Mouse (Mus musculus) cerebellum, postnatal 4 days (tissue): Measurements from ENCODE around the gene Rbfox3.

Source experiments
- DNase-seq, 2 experiments: peaks; one replicate each; pipeline ENCODE4 v3.0.0; 2022; ENCODE audit warnings: low spot score in 2 of 2, mixed read lengths in 1 of 2

Rbfox3 gene

DNA sequence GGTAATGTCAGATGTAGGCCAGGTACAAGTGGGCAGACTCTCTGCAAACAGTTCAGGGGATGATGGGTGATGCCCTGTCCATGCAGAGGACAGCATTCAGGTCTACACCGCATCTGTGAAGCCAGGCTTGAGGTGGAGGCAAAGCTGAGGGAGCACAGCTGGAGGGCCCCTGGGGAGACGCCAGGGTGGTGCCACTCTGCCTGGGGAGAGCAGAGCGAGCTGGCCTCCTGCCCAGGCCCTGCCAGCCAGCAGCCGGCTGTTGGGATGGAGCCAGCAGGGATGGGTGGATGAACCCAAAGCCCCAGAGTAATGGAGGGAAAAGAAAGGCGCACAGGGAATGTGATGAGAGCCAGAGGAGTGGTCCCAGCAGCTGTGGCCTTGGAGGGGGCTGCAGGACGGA lies 399.5 kb downstream of the Rbfox3 start:
- DNase-seq, result peak in 1 of 2 experiments; percentile 53

DNA sequence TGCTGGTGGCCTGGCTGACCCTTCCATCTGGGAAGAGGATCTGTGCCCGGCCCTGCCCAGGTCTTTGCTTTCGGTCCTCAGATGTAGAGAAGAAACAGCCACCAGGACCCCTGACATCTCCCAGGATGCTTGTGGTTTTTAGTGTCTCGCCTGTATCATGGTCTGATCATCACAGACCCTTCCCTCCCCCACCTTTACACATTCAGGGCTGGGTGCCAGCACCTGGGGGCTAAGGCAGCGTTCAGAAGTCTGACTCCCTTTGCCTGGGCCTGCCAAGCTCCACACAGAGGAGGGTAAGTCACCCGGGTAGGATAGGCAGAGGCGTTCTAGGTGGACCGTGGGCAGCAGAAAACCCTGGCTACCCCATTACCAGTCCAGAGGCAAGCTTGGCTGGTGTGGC lies 403.1 kb downstream of the Rbfox3 start:
- no peak for DNase-seq

DNA sequence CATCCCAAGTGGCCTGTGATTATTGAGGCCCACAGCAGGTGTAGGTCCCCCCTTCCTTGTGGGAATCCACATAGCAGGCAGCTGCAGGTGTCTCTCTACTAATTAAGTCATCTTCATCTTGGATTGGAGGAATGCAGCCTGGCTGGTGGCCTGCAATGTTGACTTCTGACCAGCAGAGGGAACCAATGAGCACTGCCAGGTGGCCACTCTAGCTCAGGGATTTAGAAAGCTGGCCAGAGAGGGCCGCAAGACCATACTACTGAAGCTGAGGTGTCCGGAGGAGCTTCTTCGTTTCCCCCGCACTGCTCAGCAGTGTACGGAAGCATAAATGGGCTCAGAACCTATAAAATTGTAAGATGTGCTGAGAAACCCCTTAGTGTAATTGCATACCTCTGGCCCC lies 403.5 kb downstream of the Rbfox3 start:
- peak; percentile 81 to 88 for DNase-seq

DNA sequence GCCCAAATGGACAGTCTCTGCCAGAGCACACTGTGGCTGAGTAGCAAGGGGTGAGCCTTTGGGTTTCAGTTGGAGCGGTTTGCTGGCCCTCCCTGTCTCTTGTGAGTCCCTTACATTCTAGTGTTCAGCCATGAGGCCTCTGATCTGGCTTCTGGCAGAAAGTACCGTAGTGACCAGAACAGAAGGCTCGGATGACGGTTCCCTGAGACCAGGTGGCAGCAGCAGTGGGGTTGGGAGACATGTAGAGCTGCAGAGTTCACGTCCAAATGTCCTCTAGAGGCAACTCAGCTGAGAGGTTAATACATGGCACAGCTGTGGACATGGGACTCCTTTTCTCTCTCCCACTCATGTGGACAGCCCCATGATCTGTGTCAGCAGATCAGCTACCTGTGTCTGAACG lies 404.3 kb downstream of the Rbfox3 start:
- DNase-seq, result no peak

DNA sequence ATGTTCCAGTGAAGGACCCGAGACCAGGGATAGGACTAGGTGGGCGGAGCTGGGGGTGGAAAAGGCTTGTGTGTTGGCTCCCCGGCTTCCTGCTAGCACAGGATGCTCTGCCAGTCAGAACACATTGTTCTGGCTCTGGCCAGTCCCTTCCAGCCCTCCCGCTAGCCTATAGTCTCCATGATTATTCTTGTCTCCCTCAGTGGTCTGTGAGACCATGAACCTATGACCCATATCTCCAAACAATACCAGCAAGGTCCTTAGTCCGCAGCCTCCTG lies 407.3 kb downstream of the Rbfox3 start:
- no peak for DNase-seq

DNA sequence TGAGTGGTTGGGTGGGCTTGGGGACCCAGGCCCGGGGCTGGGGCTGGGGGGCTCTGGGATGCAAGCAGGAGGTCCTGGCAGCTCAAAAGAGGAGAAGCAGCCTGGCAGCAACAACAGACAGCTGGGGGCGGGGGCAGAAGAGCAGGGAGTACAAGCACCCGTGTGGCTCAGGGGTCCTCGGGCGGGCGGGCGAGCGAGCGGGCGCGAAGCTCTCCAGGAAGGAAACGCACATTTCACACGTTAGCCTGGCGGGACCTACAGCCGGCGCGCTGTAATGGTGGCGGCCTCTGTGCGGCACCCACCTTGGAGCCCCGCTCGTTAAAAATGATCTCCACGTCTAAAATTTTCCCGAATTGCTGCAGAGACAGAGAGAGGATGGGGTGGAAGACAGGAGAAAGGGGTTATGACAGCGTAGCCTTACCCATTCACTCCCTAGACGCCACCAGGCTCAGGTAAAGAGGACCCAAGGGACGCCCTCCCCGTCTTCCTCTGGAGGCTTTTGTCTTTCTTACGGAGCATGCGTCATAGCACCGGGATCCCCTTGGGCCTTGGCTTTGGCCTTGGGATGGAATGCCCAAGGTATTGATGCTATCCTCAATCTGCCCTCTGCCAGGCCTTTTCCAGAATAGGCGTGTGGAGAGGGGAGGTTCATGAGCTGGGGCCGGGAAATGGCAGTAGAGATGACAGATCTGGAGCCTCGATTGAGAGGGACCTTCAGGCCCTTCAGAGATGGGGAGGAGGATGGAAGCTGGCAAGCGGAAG lies 407.8 kb downstream of the Rbfox3 start:
- no peak for DNase-seq

DNA sequence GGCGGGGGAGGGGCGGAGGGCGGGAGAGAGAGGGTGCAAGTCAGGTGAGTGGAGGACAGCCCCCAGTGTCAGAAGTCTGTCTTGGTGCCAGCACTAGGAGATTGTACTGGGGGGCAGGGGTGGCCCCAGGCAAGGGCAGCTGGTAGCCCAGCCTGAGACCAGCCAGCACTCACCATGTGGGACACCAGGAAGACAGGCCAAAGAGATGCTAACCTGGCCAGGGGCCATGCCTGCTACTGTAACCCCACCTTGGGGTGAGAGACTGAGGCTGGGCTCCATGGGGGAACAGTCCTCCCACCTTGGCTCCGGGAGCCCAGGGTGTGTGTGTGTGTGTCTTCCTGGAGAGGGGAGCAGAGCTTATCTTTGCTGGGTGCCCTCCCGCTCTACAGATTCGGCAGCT lies 408.4 kb downstream of the Rbfox3 start:
- no peak for DNase-seq

DNA sequence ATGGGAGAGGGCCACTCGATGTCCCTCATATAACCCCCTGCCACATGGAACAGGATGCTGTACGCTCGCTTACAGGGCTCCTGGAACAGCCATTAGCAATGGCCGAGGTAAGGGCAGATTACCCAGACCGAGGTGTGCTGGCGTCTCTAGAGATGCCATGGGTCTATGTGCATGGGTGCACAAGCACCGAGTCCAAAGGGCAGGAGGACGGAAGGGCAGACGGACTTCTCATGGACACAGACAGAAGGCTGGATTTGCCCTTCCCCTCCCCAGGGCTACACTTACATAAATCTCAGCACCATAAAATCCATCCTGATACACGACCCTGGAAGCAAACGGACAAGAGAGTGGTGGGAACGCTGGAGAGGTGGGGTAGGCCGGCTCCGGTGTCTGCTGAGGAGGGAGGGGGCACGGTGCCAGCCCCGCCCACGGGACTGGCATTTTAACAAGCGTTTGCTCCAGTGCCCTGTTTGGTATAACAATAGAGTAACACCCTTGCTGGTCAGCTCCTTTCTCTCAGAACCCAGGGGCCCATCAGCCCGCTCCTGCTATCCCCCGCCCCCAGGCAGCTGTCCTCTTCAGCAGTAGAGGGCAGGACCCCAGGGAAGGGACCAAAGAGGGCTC lies 415.2 kb downstream of the Rbfox3 start:
- no peak for DNase-seq

DNA sequence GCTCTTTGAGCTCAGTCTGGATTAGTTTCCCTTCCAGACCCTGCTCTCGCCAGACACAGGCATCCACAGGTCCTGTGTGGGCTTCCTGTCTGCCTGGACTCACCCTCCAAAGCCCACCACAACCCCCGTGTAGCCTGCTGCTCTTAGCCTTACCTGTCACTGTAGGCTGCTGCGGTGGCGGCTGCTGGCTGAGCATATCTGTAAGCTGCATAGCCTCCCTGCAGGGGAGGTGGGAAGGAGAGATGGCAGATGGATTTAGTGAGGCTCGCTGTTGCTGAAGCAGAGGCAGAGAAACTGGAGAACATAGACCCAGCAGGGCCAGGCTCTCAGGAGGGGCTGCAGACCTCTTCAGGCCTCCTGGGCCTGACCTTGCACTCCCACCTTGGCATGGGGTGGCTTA lies 416.3 kb downstream of the Rbfox3 start:
- no peak for DNase-seq

DNA sequence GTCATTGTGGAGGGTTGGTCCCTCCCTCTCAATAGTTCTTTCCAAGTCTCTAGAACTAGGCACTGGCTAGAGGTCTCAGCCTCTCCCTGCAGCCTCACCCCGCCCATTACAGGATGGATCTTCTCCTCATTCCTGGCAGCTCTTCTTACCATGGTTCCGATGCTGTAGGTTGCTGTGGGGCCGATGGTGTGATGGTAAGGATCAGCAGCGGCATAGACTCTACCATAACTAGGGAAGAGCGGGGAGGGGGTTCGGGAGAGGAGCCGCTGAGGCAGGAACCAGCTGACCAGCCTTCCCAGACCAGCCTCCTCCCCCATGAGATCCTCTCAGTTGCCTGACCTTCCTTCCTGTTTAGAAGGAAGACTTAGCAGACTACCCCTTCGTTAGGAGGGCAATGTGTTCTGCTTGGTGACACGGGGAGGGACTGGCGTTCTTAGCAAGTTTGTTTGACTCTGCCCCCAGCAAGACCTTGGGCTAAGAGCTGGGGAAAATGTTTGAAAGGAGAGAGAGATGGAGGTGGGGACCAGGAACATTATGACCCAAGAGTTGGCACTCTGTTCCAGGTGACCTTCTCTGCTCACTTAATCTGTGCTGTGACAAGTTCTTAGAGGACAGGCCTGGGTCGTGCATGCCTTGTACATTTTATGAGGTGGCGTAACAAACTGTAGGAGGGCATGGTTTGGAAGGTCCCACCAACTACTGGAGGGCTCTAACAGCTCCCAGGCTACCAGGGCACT lies 417.2 kb downstream of the Rbfox3 start:
- DNase-seq, result no peak

DNA sequence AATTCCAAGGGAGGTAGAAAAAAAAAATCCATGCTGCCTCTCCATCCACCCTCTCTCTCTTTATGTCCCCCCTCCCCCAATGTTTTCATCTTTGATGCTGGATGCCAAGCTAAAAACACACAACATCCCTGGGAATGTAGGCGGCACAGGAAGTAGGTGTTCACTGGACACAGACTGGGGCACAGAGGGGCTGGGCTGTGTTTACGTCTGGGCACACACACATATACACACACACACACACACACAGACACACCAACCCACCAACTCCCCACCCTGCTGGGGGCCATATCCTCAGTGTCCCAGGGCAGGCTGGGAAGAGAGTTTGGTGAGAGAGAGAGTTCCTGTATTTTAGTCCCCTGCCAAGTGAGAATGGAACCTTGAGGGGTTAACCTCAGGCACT lies 417.9 kb downstream of the Rbfox3 start:
- DNase-seq, result no peak

DNA sequence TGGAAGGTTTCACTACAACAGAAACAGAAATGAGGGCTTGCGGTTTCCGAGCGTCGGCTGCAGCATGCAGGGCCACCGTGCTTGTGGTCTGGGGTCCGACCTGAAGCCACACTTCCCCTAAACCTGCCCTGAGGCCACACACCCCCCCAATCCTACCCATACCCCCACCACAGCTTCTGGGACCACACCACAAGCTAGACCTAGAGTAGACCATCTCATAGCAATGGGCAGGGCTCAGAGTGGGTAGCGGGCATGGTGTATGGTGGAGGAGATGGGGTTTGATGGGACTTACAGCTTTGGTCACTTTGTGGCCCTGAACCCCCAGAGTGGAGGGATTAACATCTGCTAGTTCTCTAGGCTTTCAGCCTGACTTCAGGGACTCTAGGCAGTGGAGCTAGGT lies 420.2 kb downstream of the Rbfox3 start:
- no peak for DNase-seq

DNA sequence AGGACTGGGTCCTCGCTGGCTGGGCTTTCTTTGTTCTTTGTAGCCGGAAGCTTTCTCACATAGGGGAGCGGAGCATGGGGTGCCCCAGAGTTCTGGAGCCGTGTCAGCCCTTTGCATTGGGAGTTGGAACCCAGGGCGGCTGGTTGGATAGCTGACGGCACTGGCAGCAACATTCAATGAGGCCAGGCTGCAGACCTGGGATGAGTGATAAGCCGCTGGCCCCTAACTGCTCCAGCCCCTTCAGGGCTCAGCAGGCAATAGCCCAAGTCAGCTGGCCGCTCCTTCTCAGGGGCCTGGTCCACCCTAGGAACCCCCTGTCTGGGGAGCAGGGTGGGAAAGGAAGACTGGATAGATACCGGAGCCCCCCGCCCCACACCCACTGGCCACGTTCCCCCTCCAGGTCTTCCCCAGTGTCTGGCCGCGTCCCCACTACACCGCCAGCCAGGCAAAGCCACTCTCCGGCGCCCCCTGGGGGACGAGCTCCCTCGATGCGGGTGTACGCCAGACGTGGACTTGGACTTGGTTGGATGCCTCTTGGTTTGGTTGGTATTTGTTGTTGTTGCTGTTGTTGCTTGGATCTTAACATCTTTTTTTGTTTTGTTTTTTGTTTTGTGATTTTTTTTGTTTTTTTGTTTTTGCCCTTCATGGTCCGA lies 420.7 kb downstream of the Rbfox3 start:
- DNase-seq, result peak; percentile 71 to 84

DNA sequence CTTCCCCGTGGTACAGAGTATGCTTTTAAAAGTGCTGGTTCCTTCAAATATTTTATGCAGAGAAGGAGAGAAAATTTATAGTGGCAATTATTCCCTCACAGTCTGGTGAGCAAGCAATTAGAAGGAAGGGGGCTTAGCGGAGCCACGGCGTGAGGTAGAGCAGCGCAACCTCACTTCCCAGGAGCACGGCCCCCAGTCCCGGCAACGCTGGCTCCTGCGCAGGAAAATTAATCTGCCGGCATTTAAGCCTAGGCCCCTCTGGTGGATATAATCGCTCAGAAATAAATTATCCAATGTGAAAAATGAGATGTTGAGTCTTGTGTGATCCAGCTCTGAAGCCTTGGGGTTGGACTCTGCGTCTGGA lies 422.5 kb downstream of the Rbfox3 start:
- no peak for DNase-seq

DNA sequence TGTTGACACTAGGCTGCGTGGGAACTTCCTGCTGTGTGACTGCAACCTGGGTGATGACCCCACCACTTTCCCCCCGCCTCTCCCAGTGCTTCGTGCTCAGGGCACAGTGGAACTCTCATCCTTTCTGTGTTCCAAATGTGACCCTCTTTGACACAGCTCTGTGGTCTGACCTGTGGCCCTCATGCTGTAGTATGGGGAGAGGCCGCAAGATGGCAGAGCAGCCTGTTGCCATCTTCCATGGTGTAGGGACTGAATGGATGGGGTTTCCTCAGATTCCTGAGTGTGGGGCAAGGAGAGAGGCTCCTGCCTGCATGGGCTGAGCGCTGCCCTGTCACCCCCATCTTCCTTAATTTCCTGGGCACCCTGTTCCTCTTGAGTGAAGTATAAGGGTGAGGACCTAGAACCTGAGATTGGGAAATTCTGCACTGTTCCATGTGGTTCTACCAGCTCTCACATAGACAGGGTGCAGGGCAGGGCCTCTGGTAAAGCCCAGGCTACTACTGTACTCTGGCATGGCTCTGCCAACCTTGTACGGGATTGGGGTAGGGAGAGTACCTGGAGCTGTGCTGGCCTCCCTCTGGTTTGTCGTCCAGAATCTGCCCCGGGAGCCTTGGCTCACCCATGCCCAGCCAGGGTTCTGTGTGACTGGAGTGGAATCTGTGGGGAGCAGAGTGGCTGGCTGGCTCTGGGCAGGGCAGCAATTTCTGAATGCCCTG lies 423.0 kb downstream of the Rbfox3 start:
- no peak for DNase-seq

DNA sequence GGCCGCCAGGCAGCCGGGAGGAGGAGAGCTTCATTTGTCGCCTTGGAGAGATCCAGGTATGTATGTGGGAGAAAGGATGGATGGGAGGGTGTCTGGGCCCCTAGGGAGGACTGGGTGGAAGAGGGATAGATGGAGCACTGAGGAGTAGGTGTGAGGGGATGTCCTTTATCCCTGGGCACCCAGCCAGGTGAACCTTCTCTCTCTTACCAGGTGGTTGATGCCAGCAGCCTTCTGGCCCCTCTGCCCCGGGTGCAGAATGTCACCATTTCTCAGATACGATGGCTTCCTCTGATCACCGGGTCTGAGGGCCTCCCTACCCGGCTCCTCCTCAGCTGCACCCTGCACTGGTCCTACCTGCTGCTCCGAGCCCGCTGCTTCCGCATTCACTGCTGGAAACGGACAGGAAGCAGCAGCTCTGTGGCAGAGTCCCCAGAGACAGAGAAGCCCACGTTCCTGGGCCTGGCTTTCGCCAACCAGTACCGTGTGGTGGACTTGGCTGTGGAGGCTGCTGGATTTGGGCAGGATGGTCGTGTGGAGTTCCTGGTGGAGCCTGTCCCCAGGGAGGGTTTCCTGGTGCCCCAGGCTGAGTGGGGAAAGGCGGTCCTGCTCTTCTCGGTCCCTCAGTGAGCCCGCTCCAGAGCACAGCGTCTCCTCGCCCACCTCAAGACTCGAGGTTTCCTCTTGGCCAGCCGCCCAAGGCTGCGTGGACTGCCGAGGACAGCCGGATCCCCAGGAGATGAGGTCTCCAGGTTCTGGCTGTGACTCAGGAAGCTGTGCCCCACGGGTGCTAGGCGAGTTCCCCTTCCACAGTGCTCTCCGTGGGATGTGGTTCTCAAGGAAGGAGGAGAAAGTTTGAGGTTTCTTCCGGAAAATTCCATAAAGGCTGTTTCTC lies 424.3 kb downstream of the Rbfox3 start:
- no peak for DNase-seq

DNA sequence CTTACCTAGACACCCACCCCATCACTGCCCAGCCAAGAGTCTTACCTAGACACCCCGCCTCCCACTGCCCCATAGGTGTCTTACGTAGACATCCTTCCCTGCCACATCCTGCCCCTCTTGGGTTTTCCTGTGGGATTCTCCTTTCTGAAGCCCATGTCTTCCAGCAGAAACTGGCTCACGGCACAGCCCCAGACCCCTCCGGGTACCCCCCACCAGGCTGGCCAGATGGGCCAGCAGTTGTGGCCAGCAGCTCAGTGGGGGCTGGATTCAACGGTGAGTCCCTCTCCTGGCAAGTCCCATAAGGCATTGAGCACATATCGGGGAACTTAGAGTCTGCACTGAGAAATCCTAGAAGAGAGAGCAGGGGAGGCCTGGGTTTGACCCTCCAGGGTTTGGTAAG lies 425.1 kb downstream of the Rbfox3 start:
- DNase-seq, result no peak

DNA sequence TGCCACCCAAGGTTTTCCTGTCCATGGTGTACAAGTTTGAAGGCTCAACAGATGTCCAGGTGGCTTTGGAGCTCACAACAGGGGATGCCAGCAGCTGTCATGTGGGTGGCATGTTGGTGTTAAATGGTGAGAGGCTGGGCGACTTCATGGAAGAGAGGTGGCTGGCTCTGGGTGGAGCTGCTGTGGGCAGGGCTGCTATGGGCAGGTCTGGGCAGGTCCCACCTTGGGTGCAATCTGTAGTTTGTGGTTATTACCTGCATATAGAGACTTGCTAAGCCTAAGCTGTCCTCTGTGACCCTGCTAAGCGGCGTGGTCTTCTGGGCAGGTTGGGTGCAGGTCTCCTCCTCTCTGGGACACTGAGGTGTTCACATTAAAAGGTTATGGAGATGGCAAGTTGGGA lies 425.6 kb downstream of the Rbfox3 start:
- DNase-seq, result no peak

DNA sequence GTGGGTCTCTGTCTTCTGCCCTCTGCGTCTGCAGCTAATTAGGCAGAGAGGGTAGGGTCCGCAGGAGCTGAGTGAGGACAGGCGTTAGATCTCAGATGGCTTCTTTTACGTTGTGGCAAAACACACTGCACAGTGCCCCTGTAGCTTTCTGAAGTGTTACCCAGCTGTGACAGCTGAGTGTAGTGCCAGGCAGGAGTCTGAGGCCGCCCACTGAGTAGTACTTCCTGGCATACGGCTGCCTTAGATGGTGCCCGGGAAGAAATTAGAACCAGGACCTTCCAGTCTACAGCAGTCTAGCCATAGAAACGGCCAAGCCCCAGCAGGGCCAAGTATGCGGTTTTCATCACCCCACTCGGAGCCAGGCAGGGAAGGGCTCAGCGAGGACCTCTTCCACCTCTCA lies 426.1 kb downstream of the Rbfox3 start:
- no peak for DNase-seq

DNA sequence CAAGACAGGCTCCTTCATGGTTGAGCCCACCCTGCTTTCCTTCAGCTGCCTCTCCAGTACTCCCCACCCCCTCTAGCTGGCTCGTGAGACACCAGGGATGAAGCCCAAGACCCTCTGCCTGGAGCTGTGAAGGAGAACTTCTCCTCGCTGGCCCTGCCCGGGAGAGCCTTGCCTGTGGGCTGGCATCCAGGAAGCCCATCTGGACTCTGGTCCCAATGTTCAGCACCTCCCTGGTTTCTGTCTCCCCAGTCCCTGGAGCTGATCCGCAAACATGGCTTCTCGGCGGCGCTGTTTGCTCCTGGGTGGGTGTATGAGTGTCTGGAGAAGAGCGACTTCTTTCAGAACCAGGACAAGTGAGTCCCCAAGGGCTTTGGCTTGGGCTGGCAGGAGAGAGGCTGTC lies 427.2 kb downstream of the Rbfox3 start:
- no peak for DNase-seq

DNA sequence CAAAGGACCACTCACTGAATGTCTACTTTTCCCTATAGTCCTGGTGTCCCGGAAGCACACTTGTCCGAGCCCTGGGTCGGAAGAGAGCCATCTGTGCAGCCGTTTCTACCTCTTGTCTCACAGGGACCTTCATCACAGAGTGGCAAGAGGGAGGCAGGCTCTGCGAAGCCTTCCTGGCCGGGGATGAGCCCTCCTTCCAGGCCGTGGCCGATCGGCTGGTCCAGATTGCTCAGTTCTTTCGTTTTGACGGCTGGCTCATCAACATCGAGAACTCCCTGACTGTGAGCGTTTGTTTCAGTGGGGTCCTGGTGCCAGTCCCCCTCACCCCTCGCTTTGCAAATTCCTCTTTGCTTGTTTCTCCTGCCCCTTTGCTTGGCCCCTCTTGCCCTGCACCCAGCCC lies 429.6 kb downstream of the Rbfox3 start:
- DNase-seq, result no peak
